Mouse (Mus musculus) erythroblast, embryonic 14.5 days (primary cell): ENCODE results near the gene Exosc5.

Experiments
- GATA1 ChIP-seq: IDR thresholded peaks from 2 replicates; pipeline ENCODE4 v1.6.1; 2012; ENCODE audit warnings: low read length, inconsistent platforms, mixed read lengths
- TAL1 ChIP-seq: IDR thresholded peaks from 3 replicates; pipeline ENCODE4 v1.6.1; 2012; ENCODE audit warnings: low read length, inconsistent platforms, mixed read lengths

GRCm38 (mm10) chr7:25702350-25702749 is 43.4 kb downstream of the Exosc5 start:
- TF ChIP-seq GATA1 (no peak), TAL1 (no peak)
